Mouse (Mus musculus): ENCODE measurements around the gene Slc37a1.
A peak's percentile ranks its signal among the peaks of the same experiment; 100 is the strongest.
"Not testable (repeated sequence)": the region's sequence is repeated elsewhere in the genome, so short reads cannot be mapped to it uniquely, and the experiment has no call there.

Gene Slc37a1

DNA sequence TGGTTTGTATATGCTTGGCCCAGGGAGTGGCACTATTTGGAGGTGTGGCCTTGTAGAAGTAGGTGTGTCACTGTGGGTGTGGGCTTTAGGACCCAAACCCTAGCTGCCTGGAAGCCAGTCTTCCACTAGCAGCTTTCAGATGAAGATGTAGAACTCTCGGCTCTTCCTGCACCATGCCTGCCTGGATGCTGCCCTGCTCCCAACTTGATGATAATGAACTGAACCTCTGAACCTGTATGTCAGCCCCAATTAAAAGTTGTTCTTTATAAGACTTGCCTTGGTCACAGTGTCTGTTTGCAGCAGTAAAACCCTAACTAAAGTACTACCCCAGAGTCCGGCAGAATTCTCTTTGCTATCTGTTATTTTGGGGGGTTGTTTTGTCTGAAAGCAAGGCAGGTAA lies 16.8 kb upstream of the Slc37a1 start:
- DNase-seq, result no peak

DNA sequence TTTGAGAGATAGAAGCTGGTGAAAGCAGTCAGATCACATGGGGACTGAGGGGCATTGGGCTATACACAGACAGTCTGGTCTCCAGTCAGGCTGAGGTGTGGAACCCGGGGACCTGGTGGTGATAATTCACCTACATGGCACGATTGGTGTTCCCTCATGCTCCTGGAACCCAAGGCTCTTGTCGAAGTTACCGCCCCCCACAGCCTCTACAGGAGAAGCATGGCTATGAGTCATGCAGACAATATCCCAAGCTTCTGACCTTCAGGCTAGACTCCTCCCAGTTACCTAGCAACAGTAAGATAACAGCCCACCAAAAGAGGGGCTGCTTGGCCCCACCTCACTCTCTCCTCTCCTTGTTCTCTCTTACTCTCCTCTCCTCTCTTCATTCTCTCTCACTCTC lies 16.3 kb upstream of the Slc37a1 start:
- no peak for DNase-seq

- not testable (repeated sequence) for DNase-seq
Observed at GRCm38 (mm10) chr17:31270736-31271135, 15.9 kb upstream of the Slc37a1 start.

DNA sequence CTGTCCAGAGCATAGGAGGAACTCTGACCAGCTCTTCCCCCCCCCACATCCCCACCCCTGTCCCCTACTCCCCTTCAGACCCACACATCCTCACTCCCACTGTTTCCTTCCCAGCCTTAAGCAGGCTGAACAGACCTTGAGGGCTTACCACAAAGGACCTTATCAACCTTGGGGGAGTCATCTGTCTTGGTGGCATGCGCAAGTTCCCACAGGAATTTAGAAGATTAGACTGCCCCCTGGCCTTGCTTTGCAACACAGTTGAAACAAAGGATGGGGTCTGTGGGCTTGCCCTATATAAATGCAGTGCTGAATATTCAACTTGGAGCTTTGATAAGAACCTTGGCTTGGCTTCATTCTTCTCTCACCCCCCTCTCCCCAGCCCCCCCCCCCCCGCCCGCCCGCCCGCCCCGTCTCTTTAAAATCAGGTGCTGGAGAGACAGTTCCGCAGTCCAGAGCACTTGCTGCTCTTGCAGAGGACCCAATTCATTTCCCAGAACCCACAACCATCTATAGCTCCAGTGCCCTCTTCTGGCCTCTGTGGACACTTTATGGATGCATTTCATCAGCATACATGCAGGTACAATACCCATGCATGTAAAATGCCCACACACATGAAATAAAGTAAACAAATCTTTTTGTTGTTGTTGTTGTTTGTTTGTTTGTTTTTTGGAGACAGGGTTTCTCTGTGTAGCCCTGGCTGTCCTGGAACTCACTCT lies 15.3 kb upstream of the Slc37a1 start:
- no peak for DNase-seq

DNA sequence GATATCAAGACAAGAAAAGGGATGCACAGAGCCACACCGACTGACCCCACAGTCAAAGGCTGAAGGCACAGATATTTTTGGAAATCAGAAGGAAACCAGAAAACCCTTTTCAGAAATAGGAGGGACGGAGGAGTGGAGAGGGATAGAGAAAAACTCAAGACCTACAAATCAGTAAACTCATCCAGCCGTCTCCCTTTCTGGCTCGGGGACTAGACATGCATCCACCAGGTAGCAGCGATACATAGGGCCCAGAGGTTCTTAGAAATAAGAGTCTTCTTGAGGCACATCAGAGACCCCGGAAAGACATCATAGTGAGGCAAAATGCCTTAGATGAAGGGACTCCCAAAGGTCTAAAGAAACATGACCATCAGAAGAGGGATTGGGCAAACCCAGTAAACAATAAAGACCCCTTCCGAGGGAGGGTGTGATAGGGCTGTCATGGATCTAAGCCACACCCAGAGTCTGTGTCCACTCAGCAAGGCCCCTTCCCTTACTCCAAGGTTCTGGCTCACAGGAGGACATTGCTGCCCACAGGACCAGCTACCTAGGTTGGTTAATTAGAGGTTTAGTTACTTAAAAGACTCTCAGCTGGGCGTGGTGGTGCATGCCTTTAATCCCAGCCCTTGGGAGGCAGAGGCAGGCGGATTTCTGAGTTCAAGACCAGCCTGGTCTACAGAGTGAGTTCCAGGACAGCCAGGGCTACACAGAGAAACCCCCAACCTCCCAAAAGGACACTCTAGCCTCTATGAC lies 14.0 kb upstream of the Slc37a1 start:
- no peak for DNase-seq

DNA sequence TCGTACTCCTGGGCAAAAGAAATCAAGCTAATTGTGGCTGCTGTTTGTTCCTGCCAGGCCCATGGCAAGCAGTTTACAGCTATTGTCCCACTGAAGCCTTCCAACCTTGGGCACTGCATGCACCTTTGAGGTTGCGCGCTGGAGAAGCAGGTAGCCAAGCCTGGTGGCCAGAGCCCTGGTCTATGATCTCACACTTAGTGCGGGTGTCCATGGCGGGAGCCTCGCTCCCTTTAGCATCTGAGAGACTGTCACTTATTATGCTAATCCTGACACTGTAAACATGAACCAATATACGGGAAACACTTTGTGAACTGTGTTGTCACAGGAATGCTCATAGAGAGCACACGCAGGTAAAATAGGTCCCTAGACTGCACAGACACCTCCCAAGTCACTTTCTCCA lies 13.0 kb upstream of the Slc37a1 start:
- no peak for DNase-seq

DNA sequence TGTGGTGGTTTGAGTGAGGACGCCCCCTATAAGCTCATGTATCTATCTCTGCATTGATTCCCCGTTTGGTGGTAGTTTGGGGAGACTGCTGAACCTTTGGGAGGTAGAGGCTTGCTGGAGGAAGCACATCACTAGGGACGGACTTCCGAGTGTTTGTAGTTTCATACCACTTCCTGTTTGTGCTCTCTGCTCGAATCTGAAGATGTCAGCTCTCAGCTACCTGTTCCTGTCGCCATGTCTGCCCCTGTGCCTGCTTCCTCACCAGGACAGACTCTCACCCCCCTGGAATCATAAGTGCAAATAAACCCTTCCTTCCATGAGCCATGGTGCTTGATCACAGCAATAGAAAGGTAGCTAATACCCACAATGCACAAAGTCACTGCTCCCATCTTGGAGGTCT lies 11.4 kb upstream of the Slc37a1 start:
- no peak for DNase-seq

GRCm38 (mm10) chr17:31276207-31276921 lies 10.2 kb upstream of the Slc37a1 start:
- no peak for DNase-seq

GRCm38 (mm10) chr17:31276922-31277918 lies 9.4 kb upstream of the Slc37a1 start, which contains the start of gene Rsph1:
Gene Rsph1, minus strand, starts transcription at chr17:31277383.
- DNase-seq, result peak; percentile 97

- no peak for DNase-seq
Observed at GRCm38 (mm10) chr17:31277931-31278330, 8.7 kb upstream of the Slc37a1 start.

- no peak for DNase-seq
Observed at GRCm38 (mm10) chr17:31279541-31279940, 7.1 kb upstream of the Slc37a1 start.

DNA sequence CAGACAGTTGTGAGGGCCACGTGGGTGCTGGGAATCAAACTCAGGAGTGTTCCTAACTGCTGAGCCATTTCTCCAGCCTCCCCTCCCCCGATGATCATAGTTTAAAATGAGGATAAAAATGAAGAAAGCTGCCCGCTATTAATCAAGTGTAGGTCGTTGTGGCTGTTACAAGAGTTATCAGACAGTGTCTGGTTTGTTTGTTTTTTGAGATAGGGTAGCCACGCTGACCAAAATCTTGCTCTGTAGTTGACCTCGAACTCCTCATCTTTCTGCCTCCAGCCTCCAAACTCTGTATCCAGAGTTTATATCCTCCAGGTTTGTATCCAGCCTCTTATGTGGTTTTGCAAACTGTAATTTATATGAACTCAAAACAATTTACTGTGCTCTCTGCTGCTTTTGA lies 6.3 kb upstream of the Slc37a1 start:
- DNase-seq, result no peak

DNA sequence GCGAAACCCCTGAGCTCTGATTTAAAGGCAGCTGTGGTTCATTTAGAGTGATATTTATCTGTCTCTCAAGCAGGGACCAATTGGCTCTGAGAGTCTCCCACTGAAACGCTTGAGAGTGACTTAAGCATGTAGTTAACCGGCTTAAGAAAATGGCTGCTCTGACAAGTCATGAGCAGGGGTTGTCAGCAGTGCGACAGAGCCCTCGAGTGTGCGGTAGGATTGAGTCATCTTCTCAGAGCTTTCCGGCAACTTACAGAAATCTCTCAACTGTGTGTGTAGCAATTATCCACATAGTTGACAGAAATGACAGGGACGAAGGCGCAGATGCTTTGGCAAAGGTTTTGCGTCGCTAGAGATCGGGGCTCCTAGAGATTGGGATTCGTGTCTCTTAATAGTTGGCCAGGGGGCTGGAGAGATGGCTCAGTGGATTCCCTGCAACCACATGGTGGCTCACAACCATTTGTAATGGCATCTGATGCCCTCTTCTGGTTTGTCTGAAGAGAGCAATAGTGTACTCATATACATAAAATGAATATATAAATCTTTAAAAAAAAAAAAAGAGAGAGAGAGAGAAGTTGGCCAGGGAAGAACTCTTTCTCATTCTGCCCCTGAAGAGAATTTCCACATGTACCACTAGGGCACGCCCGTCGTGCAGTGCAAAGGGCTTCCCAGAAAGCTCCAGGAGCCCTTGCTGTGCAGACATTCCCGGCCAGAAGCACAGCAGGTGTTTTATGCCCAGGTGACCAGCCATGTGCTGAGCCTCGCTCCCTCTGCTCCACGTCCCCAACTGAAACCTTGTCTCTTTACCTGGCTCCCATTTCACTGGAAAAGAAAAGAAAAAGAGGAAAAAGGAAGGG lies 4.5 kb upstream of the Slc37a1 start:
- DNase-seq, result no peak

DNA sequence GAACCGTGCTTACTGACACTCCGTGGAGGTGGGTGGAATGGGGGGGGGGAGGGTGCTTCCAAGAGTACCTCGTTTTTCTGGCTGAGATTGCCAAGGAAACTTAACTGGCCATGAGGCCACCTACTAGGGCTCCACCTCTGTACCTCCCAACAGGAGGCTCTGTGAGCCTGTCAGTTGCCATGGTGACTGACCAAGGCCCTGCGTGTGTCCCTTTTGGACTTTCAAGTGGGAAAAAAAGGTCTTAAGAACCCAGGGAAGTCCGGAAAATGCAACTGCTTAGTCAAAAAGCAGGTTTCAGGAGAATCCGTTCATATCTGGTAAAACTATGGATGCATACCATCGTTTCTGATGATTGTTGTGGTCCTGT lies 3.9 kb upstream of the Slc37a1 start:
- DNase-seq, result no peak

GRCm38 (mm10) chr17:31285867-31286266 lies 725 bp upstream of the Slc37a1 start:
- peak; percentile 52 to 60 for DNase-seq

GRCm38 (mm10) chr17:31287216-31287615 lies 624 bp downstream of the Slc37a1 start:
- no peak for DNase-seq

DNA sequence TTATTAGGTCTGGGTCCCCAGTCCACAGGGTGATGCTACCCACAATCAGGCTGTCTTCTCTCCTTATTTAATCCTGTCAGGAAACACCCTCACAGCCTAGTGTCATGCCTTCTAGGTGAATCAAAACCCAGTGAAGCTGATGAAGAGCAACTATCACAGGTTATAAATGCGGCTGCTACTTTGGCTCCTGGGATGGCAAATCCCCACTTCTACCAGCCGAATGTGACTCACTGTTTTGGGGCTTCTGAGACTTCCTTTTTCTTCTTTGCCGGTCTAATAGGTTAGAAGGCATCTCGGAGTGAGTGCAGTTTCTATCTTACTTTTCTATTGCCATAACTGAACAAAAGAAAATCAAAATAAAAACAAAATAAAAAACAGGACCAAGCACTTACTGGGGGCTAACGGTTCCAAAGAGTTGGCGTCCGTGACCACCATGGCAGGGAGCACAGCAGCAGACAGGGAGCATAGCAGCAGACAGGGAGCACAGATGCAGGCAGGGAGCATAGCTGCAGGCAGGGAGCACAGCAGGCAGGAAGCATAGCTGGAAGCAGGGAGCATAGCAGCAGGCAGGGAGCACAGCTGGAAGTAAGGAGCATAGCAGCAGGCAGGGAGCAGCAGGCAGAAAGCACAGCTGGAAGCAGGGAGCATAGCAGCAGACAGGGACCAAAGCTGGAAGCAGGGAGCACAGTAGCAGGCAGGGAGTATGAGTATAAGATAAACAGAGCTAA lies 2.6 kb downstream of the Slc37a1 start:
- DNase-seq, result peak in 1 of 2 experiments; percentile 50

- no peak for DNase-seq
Observed at GRCm38 (mm10) chr17:31290311-31290710, 3.7 kb downstream of the Slc37a1 start.

DNA sequence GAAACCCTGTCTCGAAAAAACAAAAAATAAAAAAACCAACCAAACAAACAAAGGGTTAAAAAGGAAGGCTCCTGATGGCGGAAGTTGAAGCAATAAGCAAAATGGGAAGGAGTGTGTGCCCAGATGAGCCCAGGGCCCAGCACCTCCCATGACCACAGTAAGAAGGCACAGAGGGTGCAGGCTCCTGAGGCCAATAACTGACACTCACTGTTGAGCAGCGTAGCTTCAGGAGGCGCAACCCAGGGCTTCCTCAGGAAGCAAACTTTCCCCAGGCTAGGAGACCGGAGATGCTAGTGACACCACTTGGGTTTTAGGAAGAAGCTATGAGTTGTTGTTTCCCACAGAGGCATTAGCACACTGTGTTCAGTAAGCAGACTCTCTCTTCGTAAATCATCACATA lies 4.3 kb downstream of the Slc37a1 start:
- DNase-seq, result no peak

- peak; percentile 82 to 85 for DNase-seq
Observed at GRCm38 (mm10) chr17:31294363-31295214, 8.0 kb downstream of the Slc37a1 start.

Measured in B cell, adult 2 months (primary cell).